Comparison of ENCODE assay signal across 12 mouse cellular contexts in genomic region chr15:13367291-13367954, GRCm38 (mm10).
DNase-seq lines count a peak whose midpoint lies in the region; ATAC-seq and TF ChIP-seq lines count a peak whose summit lies in the region.
"Had no signal": no experiment of that assay in that cellular context is flagged by ENCODE, and none has a peak within 500 bp of the region (broad histone marks: within the 10 kb centered on the region; RNA-seq: fewer than 3 reads in every experiment).

No protein-coding gene starts in this region.

- no peak for TF ChIP-seq POLR2A in lung, adult 2 months (IDR thresholded peaks at IDR 0.05; ENCODE audit: borderline replicate concordance, extremely low read depth, low read depth, low read length)
- no peak for TF ChIP-seq POLR2A in myocyte (IDR thresholded peaks at IDR 0.05; ENCODE audit: insufficient read length, low read depth)

- no peaks in the 10 kb centered on the region for H3K9me3 ChIP-seq in lung, embryonic 14.5 days (ENCODE audit: low read depth, low read length)
- no peaks in the 10 kb centered on the region for H3K9me3 ChIP-seq in hindbrain, embryonic 13.5 days
- no peaks in the 10 kb centered on the region for H3K9me3 ChIP-seq in forebrain, embryonic 10.5 days
- H3K9me3 ChIP-seq: limb, embryonic 13.5 days had no signal

- H3ac ChIP-seq in myocyte (ENCODE audit: control insufficient read depth, insufficient read length): no peak overlapping the region

- no peaks in the 10 kb centered on the region for H3K27me3 ChIP-seq in lung, embryonic 14.5 days (ENCODE audit: insufficient read depth, low read length)
- H3K27me3 ChIP-seq in hindbrain, embryonic 13.5 days: no peaks in the 10 kb centered on the region
- no peaks in the 10 kb centered on the region for H3K27me3 ChIP-seq in myocyte (ENCODE audit: control insufficient read depth, insufficient read depth, insufficient read length)
- no peaks in the 10 kb centered on the region for H3K27me3 ChIP-seq in forebrain, embryonic 10.5 days (ENCODE audit: poor library complexity, severe bottlenecking)
- H3K27me3 ChIP-seq: limb, embryonic 13.5 days had no signal

- H3K79me2 ChIP-seq in myocyte (ENCODE audit: control insufficient read depth, insufficient read depth): no peaks in the 10 kb centered on the region

- no peak for DNase-seq in lung, embryonic 14.5 days
- DNase-seq in lung, adult 2 months: no peak
- peak; percentile 22 for DNase-seq in kidney, adult 18-20 months
- DNase-seq in forebrain, embryonic 10.5 days (ENCODE audit: extremely low spot score, low spot score): no peak
- no peak for DNase-seq in right cerebral cortex, postnatal 4 days
- DNase-seq: cerebellum, adult 18-20 months; forebrain, postnatal 0 days; lung, postnatal 14 days; thymus, postnatal 14 days had no signal

- peak; percentile 17; the same call in 1 of the 2 replicates for ATAC-seq in lung, embryonic 14.5 days (ENCODE audit: insufficient read depth)
- ATAC-seq in hindbrain, embryonic 13.5 days (ENCODE audit: low FRiP score): peak; percentile 66; the same call in 1 of the 2 replicates
- ATAC-seq: forebrain, postnatal 0 days had no signal

- H3K9ac ChIP-seq in lung, embryonic 14.5 days: no peak overlapping the region
- H3K9ac ChIP-seq in hindbrain, embryonic 13.5 days: no peak overlapping the region
- H3K9ac ChIP-seq: forebrain, postnatal 0 days; limb, embryonic 13.5 days had no signal

- no peak for TF ChIP-seq CTCF in lung, embryonic 14.5 days (IDR thresholded peaks at IDR 0.05; ENCODE audit: low read depth)
- TF ChIP-seq CTCF in lung, adult 2 months (IDR thresholded peaks at IDR 0.05; ENCODE audit: insufficient read depth, low read length): no peak

- no peaks in the 10 kb centered on the region for H3K4me1 ChIP-seq in lung, embryonic 14.5 days (ENCODE audit: insufficient read depth)
- no peaks in the 10 kb centered on the region for H3K4me1 ChIP-seq in lung, adult 2 months (ENCODE audit: control insufficient read depth, insufficient read depth, low read length)
- no peaks in the 10 kb centered on the region for H3K4me1 ChIP-seq in hindbrain, embryonic 13.5 days (replicated peaks)
- H3K4me1 ChIP-seq in forebrain, embryonic 10.5 days: 0 out of 2 replicates have a peak, but pooled peaks cover 2% of the 10 kb centered on the region
- H3K4me1 ChIP-seq: limb, embryonic 13.5 days had no signal

- H3K36me3 ChIP-seq in lung, embryonic 14.5 days (ENCODE audit: insufficient read depth): no peaks in the 10 kb centered on the region
- H3K36me3 ChIP-seq in hindbrain, embryonic 13.5 days: no peaks in the 10 kb centered on the region
- no peaks in the 10 kb centered on the region for H3K36me3 ChIP-seq in myocyte (ENCODE audit: control insufficient read depth, insufficient read depth)
- no peaks in the 10 kb centered on the region for H3K36me3 ChIP-seq in forebrain, embryonic 10.5 days (replicated peaks)
- H3K36me3 ChIP-seq: limb, embryonic 13.5 days had no signal

- no peak overlapping the region for H3K27ac ChIP-seq in lung, embryonic 14.5 days (ENCODE audit: low read depth)
- H3K27ac ChIP-seq in hindbrain, embryonic 13.5 days: no peak overlapping the region
- no peak overlapping the region for H3K27ac ChIP-seq in forebrain, embryonic 10.5 days
- H3K27ac ChIP-seq: limb, embryonic 13.5 days had no signal

- 0 out of 2 replicates have a peak overlapping the region, but pooled peaks have one; percentile 21 for H3K4me2 ChIP-seq in lung, embryonic 14.5 days
- H3K4me2 ChIP-seq in hindbrain, embryonic 13.5 days: peak overlapping the region; percentile 25
- H3K4me2 ChIP-seq in myocyte (ENCODE audit: low read depth): peak overlapping the region; percentile 60
- H3K4me2 ChIP-seq: limb, embryonic 13.5 days had no signal

- no peak overlapping the region for H3K4me3 ChIP-seq in lung, embryonic 14.5 days (ENCODE audit: low read depth, low read length)
- H3K4me3 ChIP-seq in lung, adult 2 months (replicated peaks; ENCODE audit: extremely low read depth, low read depth, low read length): no peak overlapping the region
- no peak overlapping the region for H3K4me3 ChIP-seq in hindbrain, embryonic 13.5 days
- no peak overlapping the region for H3K4me3 ChIP-seq in myocyte
- no peak overlapping the region for H3K4me3 ChIP-seq in forebrain, embryonic 10.5 days
- H3K4me3 ChIP-seq: limb, embryonic 13.5 days had no signal

- WGBS in lung, embryonic 14.5 days: 19% methylated on average over 16 of the region's 16 CpGs
- 48% methylated on average over 16 of the region's 16 CpGs for WGBS in lung, adult 2 months
- 60% methylated on average over 16 of the region's 16 CpGs for WGBS in hindbrain, embryonic 13.5 days
- whole genome bisulfite sequencing in forebrain, embryonic 10.5 days: 91% methylated on average over 16 of the region's 16 CpGs

TF ChIP-seq in myocyte, 11 proteins besides CTCF, POLR2A, EP300 and RAD21:
- TF ChIP-seq E2F4 (IDR thresholded peaks at IDR 0.05; ENCODE audit: insufficient read depth) (no peak), MYOD1 (IDR thresholded peaks at IDR 0.05; ENCODE audit: control insufficient read depth in 1 of 3, insufficient read length in 2 of 3, low read depth in 2 of 3) (no peak), SRF (IDR thresholded peaks at IDR 0.05; ENCODE audit: control insufficient read depth, insufficient read length, low read depth) (no peak), REST (IDR thresholded peaks at IDR 0.05; ENCODE audit: insufficient read depth, insufficient read length) (no peak), CEBPB (IDR thresholded peaks at IDR 0.05; ENCODE audit: insufficient read depth, poor library complexity, severe bottlenecking) (no peak), MAX (IDR thresholded peaks at IDR 0.05; ENCODE audit: low read depth) (no peak), POLR2AphosphoS2 (IDR thresholded peaks at IDR 0.05; ENCODE audit: insufficient read length, low read depth) (no peak), MYOG (IDR thresholded peaks at IDR 0.05; ENCODE audit: control insufficient read depth in 1 of 3, insufficient read depth in 1 of 3, insufficient read length in 2 of 3, low read depth in 2 of 3) (no peak), TCF3 (IDR thresholded peaks at IDR 0.05; ENCODE audit: insufficient read length, low read depth) (no peak)
